9 mouse cellular contexts compared by ENCODE assay signal in the genomic region with DNA sequence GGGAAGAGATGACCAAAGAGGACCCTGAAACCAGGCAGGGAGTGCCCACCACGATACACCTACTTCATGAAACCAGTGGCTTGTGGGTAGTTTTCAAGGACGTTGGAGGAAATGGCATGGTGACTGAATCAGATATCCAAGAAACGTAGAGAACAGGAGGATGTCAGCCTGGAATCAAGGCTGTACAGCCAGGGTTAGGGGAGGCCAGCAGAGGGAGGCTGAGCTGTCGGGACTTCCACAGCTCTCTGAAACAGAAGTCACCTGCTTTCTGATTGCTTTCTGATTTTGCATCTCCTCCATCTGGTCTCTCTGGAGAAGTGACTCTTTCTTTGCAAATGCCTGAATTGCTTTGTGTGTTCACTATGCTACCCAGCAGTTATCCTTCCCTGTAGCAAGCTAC. TPM values are rescaled to one million over a fixed set of nuclear protein-coding genes. Genes with fewer than 3 reads are reported as not detected.
DNase-seq lines count a peak whose midpoint lies in the region; ATAC-seq lines count a peak whose summit lies in the region.
"Had no signal": no experiment of that assay in that cellular context is flagged by ENCODE, and none has a peak within 500 bp of the region (broad histone marks: within the 10 kb centered on the region; RNA-seq: fewer than 3 reads in every experiment).

No protein-coding gene starts in this region.

- H3K4me2 ChIP-seq in kidney, embryonic 14.5 days (replicated peaks; ENCODE audit: low read depth, low read length), result peak overlapping the region; percentile 32
- 0 out of 2 replicates have a peak overlapping the region, but pooled peaks have one; percentile 1 for H3K4me2 ChIP-seq in hindbrain, embryonic 13.5 days
- peak overlapping the region; percentile 18 for H3K4me2 ChIP-seq in midbrain, embryonic 13.5 days (replicated peaks)

- H3K4me3 ChIP-seq in kidney, embryonic 14.5 days (ENCODE audit: low read length), result no peak overlapping the region
- H3K4me3 ChIP-seq in hindbrain, embryonic 13.5 days, result no peak overlapping the region
- no peak overlapping the region for H3K4me3 ChIP-seq in midbrain, embryonic 13.5 days (replicated peaks)

- H3K27me3 ChIP-seq in kidney, embryonic 14.5 days (ENCODE audit: control insufficient read depth, insufficient read depth, low read length), result no peaks in the 10 kb centered on the region
- no peaks in the 10 kb centered on the region for H3K27me3 ChIP-seq in hindbrain, embryonic 13.5 days
- no peaks in the 10 kb centered on the region for H3K27me3 ChIP-seq in midbrain, embryonic 13.5 days

- peaks cover 3% of the 10 kb centered on the region; the same call in 1 of the 2 replicates for H3K4me1 ChIP-seq in kidney, embryonic 14.5 days (ENCODE audit: control insufficient read depth, insufficient read depth, low read length)
- H3K4me1 ChIP-seq in hindbrain, embryonic 13.5 days (replicated peaks), result 0 out of 2 replicates have a peak, but pooled peaks cover 3% of the 10 kb centered on the region
- peaks cover 5% of the 10 kb centered on the region; the same call in 1 of the 2 replicates for H3K4me1 ChIP-seq in midbrain, embryonic 13.5 days (replicated peaks)

- DNase-seq in kidney, postnatal 36 days, result no peak
- DNase-seq in ovary, adult 18-20 months (ENCODE audit: low spot score), result no peak
- DNase-seq in yolk sac, embryonic 10.5 days (ENCODE audit: low spot score), result no peak
- DNase-seq in spleen, adult 12 weeks (ENCODE audit: low spot score), result no peak
- DNase-seq: layer of hippocampus, adult 9-11 months had no signal

- ATAC-seq in kidney, embryonic 14.5 days (ENCODE audit: low FRiP score, low TSS enrichment), result peak; percentile 28; the same call in 1 of the 2 replicates
- ATAC-seq in activated CD4-positive, CD25-positive, alpha-beta regulatory T cell, adult 4 months, result peak; percentile 23
- ATAC-seq in hindbrain, embryonic 13.5 days (ENCODE audit: low FRiP score), result no peak
- ATAC-seq in midbrain, embryonic 13.5 days, result 0 out of 2 replicates have a peak, but pooled peaks have one; percentile 40

- no peak overlapping the region for H3K9ac ChIP-seq in kidney, embryonic 14.5 days (ENCODE audit: low read depth, low read length)
- no peak overlapping the region for H3K9ac ChIP-seq in hindbrain, embryonic 13.5 days
- no peak overlapping the region for H3K9ac ChIP-seq in midbrain, embryonic 13.5 days (replicated peaks)

- no peak overlapping the region for H3K27ac ChIP-seq in kidney, embryonic 14.5 days (ENCODE audit: low read depth, low read length)
- H3K27ac ChIP-seq in hindbrain, embryonic 13.5 days, result no peak overlapping the region
- no peak overlapping the region for H3K27ac ChIP-seq in midbrain, embryonic 13.5 days

- H3K36me3 ChIP-seq in kidney, embryonic 14.5 days (ENCODE audit: control insufficient read depth, insufficient read depth, low read length), result no peaks in the 10 kb centered on the region
- H3K36me3 ChIP-seq in hindbrain, embryonic 13.5 days, result no peaks in the 10 kb centered on the region
- no peaks in the 10 kb centered on the region for H3K36me3 ChIP-seq in midbrain, embryonic 13.5 days

- 8% methylated on average over 4 of the region's 4 CpGs for WGBS in kidney, embryonic 14.5 days
- WGBS in hindbrain, embryonic 13.5 days, result 23% methylated on average over 4 of the region's 4 CpGs
- WGBS in midbrain, embryonic 13.5 days, result 17% methylated on average over 4 of the region's 4 CpGs

- no peaks in the 10 kb centered on the region for H3K9me3 ChIP-seq in kidney, embryonic 14.5 days (ENCODE audit: control insufficient read depth, low read length)
- H3K9me3 ChIP-seq in hindbrain, embryonic 13.5 days, result no peaks in the 10 kb centered on the region
- H3K9me3 ChIP-seq in midbrain, embryonic 13.5 days, result no peaks in the 10 kb centered on the region

RNA-seq across cellular contexts. Expression of gene Ube2d1, which starts 6.7 kb away (rescaled TPM):
- polyA plus RNA-seq in kidney, embryonic 14.5 days (2014; fragmentation: Nextera tagmentation; extraction: Ambion mirVana), result 81.7 and 83.1 TPM in 2 replicates
- 10 to 100 TPM; 17.8 to 19.7 TPM for polyA plus RNA-seq in activated CD4-positive, CD25-positive, alpha-beta regulatory T cell, adult 4 months (2017; shearing (Covaris generic))
- 182 and 186 TPM in 2 replicates for polyA plus RNA-seq in hindbrain, embryonic 13.5 days (2015; fragmentation: Nextera tagmentation; extraction: Ambion mirVana)
- polyA plus RNA-seq in midbrain, embryonic 13.5 days (2015; fragmentation: Nextera tagmentation; extraction: Ambion mirVana), result 173 and 176 TPM in 2 replicates

RNA-seq across cellular contexts. Expression of gene Cisd1, which starts 53.0 kb away (rescaled TPM):
- polyA plus RNA-seq in kidney, embryonic 14.5 days (2014; fragmentation: Nextera tagmentation; extraction: Ambion mirVana), result 111 and 130 TPM in 2 replicates
- polyA plus RNA-seq in activated CD4-positive, CD25-positive, alpha-beta regulatory T cell, adult 4 months (2017; shearing (Covaris generic)), result 10 to 100 TPM; 34.7 to 43.2 TPM
- 253 and 266 TPM in 2 replicates for polyA plus RNA-seq in hindbrain, embryonic 13.5 days (2015; fragmentation: Nextera tagmentation; extraction: Ambion mirVana)
- polyA plus RNA-seq in midbrain, embryonic 13.5 days (2015; fragmentation: Nextera tagmentation; extraction: Ambion mirVana), result 222 and 228 TPM in 2 replicates

RNA-seq across cellular contexts. Expression of gene Tfam, which starts 53.7 kb away (rescaled TPM):
- polyA plus RNA-seq in kidney, embryonic 14.5 days (2014; fragmentation: Nextera tagmentation; extraction: Ambion mirVana), result 87.7 and 103 TPM in 2 replicates
- 10 to 100 TPM; 78.5 to 88.7 TPM for polyA plus RNA-seq in activated CD4-positive, CD25-positive, alpha-beta regulatory T cell, adult 4 months (2017; shearing (Covaris generic))
- 56.1 and 56.5 TPM in 2 replicates for polyA plus RNA-seq in hindbrain, embryonic 13.5 days (2015; fragmentation: Nextera tagmentation; extraction: Ambion mirVana)
- polyA plus RNA-seq in midbrain, embryonic 13.5 days (2015; fragmentation: Nextera tagmentation; extraction: Ambion mirVana), result 57.9 and 58.5 TPM in 2 replicates

RNA-seq across cellular contexts. Expression of gene Ipmk, which starts 55.8 kb away (rescaled TPM):
- 10.5 and 22.0 TPM in 2 replicates for polyA plus RNA-seq in kidney, embryonic 14.5 days (2014; fragmentation: Nextera tagmentation; extraction: Ambion mirVana)
- 1 to 10 TPM; 2.8 to 3.1 TPM for polyA plus RNA-seq in activated CD4-positive, CD25-positive, alpha-beta regulatory T cell, adult 4 months (2017; shearing (Covaris generic))
- 16.7 and 16.9 TPM in 2 replicates for polyA plus RNA-seq in hindbrain, embryonic 13.5 days (2015; fragmentation: Nextera tagmentation; extraction: Ambion mirVana)
- 16.3 and 17.7 TPM in 2 replicates for polyA plus RNA-seq in midbrain, embryonic 13.5 days (2015; fragmentation: Nextera tagmentation; extraction: Ambion mirVana)
